Mouse (Mus musculus) MEL (cell line): ENCODE measurements around the gene Slfn9. TPM values are rescaled to one million over a fixed set of nuclear protein-coding genes. Genes with fewer than 3 reads are reported as not detected.
"Not testable (repeated sequence)": the region's sequence is repeated elsewhere in the genome, so short reads cannot be mapped to it uniquely, and the experiment has no call there.

ENCODE experiments used
- DNase-seq: peaks from one replicate; pipeline ENCODE4 v3.0.0; 2011; ENCODE audit warnings: low read depth, low spot score
- H3K27ac ChIP-seq: 2 replicates; pipeline ENCODE4 v1.5.1; 2012; ENCODE audit warnings: low read depth, mild to moderate bottlenecking, control low read depth, low read length, moderate library complexity; ENCODE audit not compliant: control insufficient read depth
- H3K27me3 ChIP-seq, 2 experiments: fragments of 150-350 bp in 1 of 2; sonication (generic) in 1 of 2; 2 replicates each; pipeline ENCODE4 v1.6.1; 2012; ENCODE audit warnings: low read length in 2 of 2, mild to moderate bottlenecking in 2 of 2, improper control_type of control experiment in 1 of 2, moderate library complexity in 1 of 2; ENCODE audit not compliant: insufficient read depth in 2 of 2, control insufficient read depth in 1 of 2
- H3K36me3 ChIP-seq, 2 experiments: 2 replicates each; pipeline ENCODE4 v1.6.1; 2012 to 2014; ENCODE audit warnings: low read length in 2 of 2, improper control_type of control experiment in 1 of 2, inconsistent platforms in 1 of 2, mild to moderate bottlenecking in 1 of 2; ENCODE audit not compliant: insufficient read depth in 2 of 2, control insufficient read depth in 1 of 2
- H3K4me1 ChIP-seq, 2 experiments: fragments of 150-350 bp in 1 of 2; sonication (generic) in 1 of 2; 2 replicates each; pipeline ENCODE4 v1.6.1; 2012; ENCODE audit warnings: low read length in 2 of 2, improper control_type of control experiment in 1 of 2, mild to moderate bottlenecking in 1 of 2; ENCODE audit not compliant: insufficient read depth in 2 of 2, control insufficient read depth in 1 of 2
- H3K4me3 ChIP-seq, 2 experiments: fragments of 150-350 bp in 1 of 2; sonication (generic) in 1 of 2; 2 replicates each; pipeline ENCODE4 v1.5.1; 2012; ENCODE audit warnings: low read depth in 2 of 2, low read length in 2 of 2, mild to moderate bottlenecking in 2 of 2, moderate library complexity in 2 of 2, control low read depth in 1 of 2, improper control_type of control experiment in 1 of 2; ENCODE audit not compliant: control insufficient read depth in 1 of 2, insufficient read depth in 1 of 2
- H3K79me2 ChIP-seq: 2 replicates; pipeline ENCODE4 v1.6.1; 2012; ENCODE audit warnings: mild to moderate bottlenecking, low read length, moderate library complexity; ENCODE audit not compliant: control insufficient read depth, poor library complexity, insufficient read depth
- H3K9ac ChIP-seq: 2 replicates; pipeline ENCODE4 v1.6.1; 2012; ENCODE audit warnings: low read depth, mild to moderate bottlenecking, control low read depth, low read length, moderate library complexity; ENCODE audit not compliant: control insufficient read depth, poor library complexity, severe bottlenecking
- H3K9me3 ChIP-seq: fragments of 150-350 bp; sonication (generic); replicated peaks from 2 replicates; pipeline ENCODE4 v1.6.1; 2012; ENCODE audit warnings: mild to moderate bottlenecking, low read length, improper control_type of control experiment, moderate library complexity; ENCODE audit not compliant: insufficient read depth
- CHD1 ChIP-seq: IDR thresholded peaks from 2 replicates; pipeline ENCODE4 v1.6.1; 2012; ENCODE audit warnings: low read depth, mild to moderate bottlenecking, inconsistent platforms, low read length, improper control_type of control experiment
- CHD2 ChIP-seq: IDR thresholded peaks from 2 replicates; pipeline ENCODE4 v1.6.1; 2011; ENCODE audit warnings: low read length, improper control_type of control experiment
- E2F4 ChIP-seq: IDR thresholded peaks from 2 replicates; pipeline ENCODE4 v1.6.1; 2011; ENCODE audit warnings: low read depth, low read length, improper control_type of control experiment, borderline replicate concordance
- ETS1 ChIP-seq: IDR thresholded peaks from 2 replicates; pipeline ENCODE4 v1.6.1; 2012; ENCODE audit warnings: low read depth, mild to moderate bottlenecking, inconsistent platforms, low read length, improper control_type of control experiment, moderate library complexity
- GABPA ChIP-seq: IDR thresholded peaks from 2 replicates; pipeline ENCODE4 v1.6.1; 2012; ENCODE audit warnings: low read depth, mild to moderate bottlenecking, inconsistent platforms, low read length, improper control_type of control experiment, moderate library complexity
- GATA1 ChIP-seq: IDR thresholded peaks from 2 replicates; pipeline ENCODE4 v1.6.1; 2011; ENCODE audit warnings: low read depth, low read length, improper control_type of control experiment
- HCFC1 ChIP-seq: IDR thresholded peaks from 2 replicates; pipeline ENCODE4 v1.6.1; 2012; ENCODE audit warnings: low read depth, mild to moderate bottlenecking, inconsistent platforms, low read length, improper control_type of control experiment, moderate library complexity
- JUND ChIP-seq: IDR thresholded peaks from 2 replicates; pipeline ENCODE4 v1.6.1; 2011; ENCODE audit warnings: low read depth, mild to moderate bottlenecking, improper control_type of control experiment, low read length
- MAX ChIP-seq: IDR thresholded peaks from 2 replicates; pipeline ENCODE4 v1.6.1; 2011; ENCODE audit warnings: low read length, improper control_type of control experiment
- MEF2A ChIP-seq: IDR thresholded peaks from 2 replicates; pipeline ENCODE4 v1.6.1; 2014; ENCODE audit warnings: low read depth, mild to moderate bottlenecking, inconsistent platforms, low read length, improper control_type of control experiment; ENCODE audit not compliant: poor library complexity, insufficient replicate concordance, severe bottlenecking; ENCODE audit errors: extremely low read depth
- MYC ChIP-seq: IDR thresholded peaks from 2 replicates; pipeline ENCODE4 v1.6.1; 2011; ENCODE audit warnings: low read depth, mild to moderate bottlenecking, low read length, improper control_type of control experiment, moderate library complexity
- NELFE ChIP-seq: IDR thresholded peaks from 2 replicates; pipeline ENCODE4 v1.6.1; 2011; ENCODE audit warnings: low read depth, low read length, improper control_type of control experiment
- NRF1 ChIP-seq: IDR thresholded peaks from 2 replicates; pipeline ENCODE4 v1.6.1; 2014; ENCODE audit warnings: low read depth, mild to moderate bottlenecking, inconsistent platforms, low read length, improper control_type of control experiment, moderate library complexity; ENCODE audit not compliant: poor library complexity, insufficient read depth, severe bottlenecking
- POLR2AphosphoS5 ChIP-seq: IDR thresholded peaks from 2 replicates; pipeline ENCODE4 v1.6.1; 2012; ENCODE audit warnings: low read depth, borderline replicate concordance, mild to moderate bottlenecking, inconsistent platforms, low read length, moderate library complexity, mixed read lengths
- RCOR1 ChIP-seq: IDR thresholded peaks from 2 replicates; pipeline ENCODE4 v1.6.1; 2012; ENCODE audit warnings: low read depth, mild to moderate bottlenecking, inconsistent platforms, low read length, improper control_type of control experiment
- SIN3A ChIP-seq: IDR thresholded peaks from 2 replicates; pipeline ENCODE4 v1.6.1; 2012; ENCODE audit warnings: low read length, improper control_type of control experiment, inconsistent platforms
- TAL1 ChIP-seq: IDR thresholded peaks from 2 replicates; pipeline ENCODE4 v1.6.1; 2012; ENCODE audit warnings: mild to moderate bottlenecking, inconsistent platforms, low read length, moderate library complexity, mixed read lengths
- USF2 ChIP-seq, 2 experiments: IDR thresholded peaks; 2 replicates each; pipeline ENCODE4 v1.6.1; 2011 to 2012; ENCODE audit warnings: improper control_type of control experiment in 2 of 2, low read length in 2 of 2, borderline replicate concordance in 1 of 2, inconsistent platforms in 1 of 2, low read depth in 1 of 2, mild to moderate bottlenecking in 1 of 2; ENCODE audit not compliant: insufficient read depth in 1 of 2
- ZKSCAN1 ChIP-seq: IDR thresholded peaks from 2 replicates; pipeline ENCODE4 v1.6.1; 2012; ENCODE audit warnings: low read depth, mild to moderate bottlenecking, inconsistent platforms, low read length, improper control_type of control experiment, moderate library complexity
- polyA plus RNA-seq, 2 experiments: library from polyadenylated mRNA; stranded (reverse) in 1 of 2; unstranded in 1 of 2; fragments of >175 nt in 1 of 2; fragments of >200 nt in 1 of 2; gene quantifications; 2 replicates each; pipeline versions ENCODE4 v1.2.1 to v1.2.4; 2012; ENCODE audit warnings: low replicate concordance in 2 of 2, low read depth in 1 of 2; ENCODE audit not compliant: insufficient read length in 2 of 2, insufficient read depth in 1 of 2, missing spikeins in 1 of 2
- total RNA-seq: library from RNA; depleted of rRNA; stranded (reverse); fragments of 300-350 nt; gene quantifications from 2 replicates; pipeline ENCODE4 v1.2.3, GENCODE M21; 2012

Slfn9 gene
- total and polyA plus RNA-seq, 3 experiments: 3.5 to 3.7 TPM; not detected in 1

DNA sequence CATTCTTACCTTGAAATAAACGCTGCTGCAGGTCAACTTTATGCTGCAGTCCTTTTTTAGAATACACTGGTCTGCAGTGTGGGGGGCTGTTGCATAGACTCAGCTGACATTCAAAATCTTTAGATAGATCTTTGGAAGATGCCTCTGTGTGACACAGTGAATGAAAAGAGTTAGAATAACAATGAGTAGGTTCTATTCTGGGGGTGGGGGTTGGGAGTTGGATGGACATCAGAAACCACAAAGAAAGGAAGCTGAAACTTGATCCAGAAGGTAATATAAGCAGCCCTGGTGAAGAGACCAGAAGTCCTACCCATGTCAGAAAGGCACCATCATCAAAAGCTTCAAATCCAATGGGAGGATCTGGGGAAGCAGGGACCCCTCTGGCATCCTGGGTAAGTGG, 21.7 kb upstream of the Slfn9 start:
- no peaks in the 10 kb centered on the region for H3K9me3 ChIP-seq
- H3K4me3 ChIP-seq: no peak overlapping the region
- TF ChIP-seq ZKSCAN1 (no peak), GATA1 (no peak), TAL1 (no peak), ETS1 (0 out of 2 replicates have a peak, but pooled peaks have one; percentile 17), CHD2 (no peak), JUND (no peak), SIN3A (no peak), HCFC1 (no peak)
- no peaks in the 10 kb centered on the region for H3K27me3 ChIP-seq
- no peak overlapping the region for H3K9ac ChIP-seq
- H3K36me3 ChIP-seq: peaks cover 5 to 11% of the 10 kb centered on the region in 2 experiments; a peak in 3 of 4 replicates
- H3K27ac ChIP-seq: no peak overlapping the region
- DNase-seq: no peak
- no peaks in the 10 kb centered on the region for H3K79me2 ChIP-seq
- H3K4me1 ChIP-seq: peaks cover 0 to 2% of the 10 kb centered on the region in 2 experiments; a peak in 3 of 4 replicates

DNA sequence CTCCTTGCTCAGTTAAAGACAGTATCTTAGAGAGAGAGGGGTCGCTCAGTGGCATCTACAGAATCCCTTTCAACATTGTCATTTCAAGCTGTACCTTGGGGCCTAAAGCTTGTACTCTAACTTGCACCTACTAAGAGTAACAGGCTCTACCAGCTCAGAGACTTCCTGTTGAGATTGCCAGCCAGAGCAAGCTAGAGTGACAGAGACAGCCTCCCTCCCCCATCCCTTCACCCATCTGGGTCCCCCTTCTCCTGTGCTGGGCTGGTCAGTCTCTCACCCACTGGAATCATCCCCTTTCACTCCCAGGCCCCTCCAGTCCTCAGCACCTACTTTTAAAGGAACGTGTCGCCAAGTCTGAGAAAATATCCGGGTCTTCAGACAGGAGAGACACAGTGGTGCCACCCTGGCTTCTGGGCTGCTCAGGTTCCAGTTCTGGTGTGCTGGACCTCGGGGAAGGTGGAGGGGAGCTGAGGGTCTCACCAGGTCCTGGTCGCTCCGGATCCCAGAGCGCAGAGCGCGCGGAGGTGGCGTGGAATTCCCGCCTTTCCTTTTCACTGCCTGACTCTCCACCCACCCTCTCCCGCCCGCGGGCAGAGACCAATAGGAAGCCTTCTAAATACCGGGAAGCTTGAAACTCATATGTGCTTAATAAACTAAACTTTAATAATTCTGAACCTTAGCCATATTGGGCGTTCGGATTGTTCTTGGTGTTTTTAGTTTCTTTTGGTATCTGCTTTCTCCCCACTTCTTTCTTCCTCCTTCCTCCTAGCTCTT, 831 bp downstream of the Slfn9 start:
- H3K27me3 ChIP-seq, H3K79me2 ChIP-seq, H3K36me3 ChIP-seq, H3K4me1 ChIP-seq, H3K9me3 ChIP-seq: not testable (repeated sequence)
- H3K4me3 ChIP-seq: peak overlapping the region; percentile 72 to 82
- peak overlapping the region; percentile 53 for H3K9ac ChIP-seq
- 0 out of 2 replicates have a peak overlapping the region, but pooled peaks have one; percentile 6 for H3K27ac ChIP-seq
- DNase-seq: peak; percentile 73

DNA sequence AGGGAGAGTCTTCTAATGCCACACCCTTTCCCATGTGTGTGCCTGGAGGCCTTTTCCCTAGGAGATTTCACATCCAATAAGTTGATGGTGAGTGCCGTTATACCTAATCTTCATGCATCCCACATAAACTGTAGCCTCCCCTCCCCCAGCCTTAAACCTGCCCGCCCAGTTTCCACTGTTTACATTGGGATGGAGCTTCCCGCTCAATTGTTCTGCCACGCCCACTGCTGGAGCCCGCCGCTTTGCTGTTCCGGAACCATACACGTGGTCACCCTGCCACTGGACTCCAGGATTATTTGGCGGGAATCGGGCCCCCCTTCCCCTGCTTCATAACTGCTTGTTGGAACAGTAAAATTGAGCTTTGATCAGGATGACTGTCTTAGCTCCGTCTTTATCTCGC, 2.3 kb downstream of the Slfn9 start:
- H3K79me2 ChIP-seq: no peaks in the 10 kb centered on the region
- DNase-seq: no peak
- H3K9me3 ChIP-seq: no peaks in the 10 kb centered on the region
- H3K4me1 ChIP-seq: 0 out of 4 replicates have a peak, but pooled peaks cover 0 to 6% of the 10 kb centered on the region in 2 experiments
- no peak overlapping the region for H3K4me3 ChIP-seq
- no peak overlapping the region for H3K9ac ChIP-seq
- H3K36me3 ChIP-seq: peaks cover 0 to 3% of the 10 kb centered on the region in 2 experiments; a peak in 2 of 4 replicates
- H3K27ac ChIP-seq: no peak overlapping the region
- no peak for TF ChIP-seq ETS1
- TF ChIP-seq MEF2A: no peak
- TF ChIP-seq CHD1: no peak
- no peak for TF ChIP-seq GABPA
- TF ChIP-seq POLR2AphosphoS5: no peak
- no peak for TF ChIP-seq E2F4
- TF ChIP-seq MAX: no peak
- no peak for TF ChIP-seq RCOR1
- TF ChIP-seq NRF1: no peak
- no peak for TF ChIP-seq MYC
- no peak for TF ChIP-seq NELFE
- no peak for TF ChIP-seq USF2 (IDR thresholded peaks at IDR 0.05; ENCODE audit: borderline replicate concordance in 1 of 2, insufficient read depth in 1 of 2, low read depth in 1 of 2, low read length in 2 of 2)
- H3K27me3 ChIP-seq: no peaks in the 10 kb centered on the region
